Comparison of ENCODE assay signal across 27 mouse cellular contexts in the genomic region with DNA sequence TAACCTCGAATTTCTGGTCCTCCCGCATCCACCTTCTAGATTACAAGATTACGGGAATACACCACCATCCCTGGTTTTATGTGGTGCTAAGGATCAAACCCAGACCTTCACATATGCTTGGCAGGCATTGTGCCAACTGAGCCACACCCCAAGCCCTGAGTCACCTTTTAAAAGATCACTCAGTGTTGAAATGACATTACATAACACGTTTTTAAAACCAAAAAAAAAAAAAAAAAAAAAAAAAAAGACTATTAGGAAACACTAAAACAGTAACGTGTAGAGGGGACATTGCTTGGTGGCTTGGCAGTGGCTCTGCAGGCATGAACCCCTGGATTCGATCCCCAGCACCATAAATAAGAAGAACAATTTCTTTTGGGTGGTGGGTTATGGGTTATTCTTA. TPM values are rescaled to one million over a fixed set of nuclear protein-coding genes. Genes with fewer than 3 reads are reported as not detected.
DNase-seq lines count a peak whose midpoint lies in the region; ATAC-seq and TF ChIP-seq lines count a peak whose summit lies in the region.
"Had no signal": no experiment of that assay in that cellular context is flagged by ENCODE, and none has a peak within 500 bp of the region (broad histone marks: within the 10 kb centered on the region; RNA-seq: fewer than 3 reads in every experiment).

No protein-coding gene starts in this region.

- H3K36me3 ChIP-seq in lung, postnatal 0 days (ENCODE audit: insufficient read depth, low read length): no peaks in the 10 kb centered on the region
- H3K36me3 ChIP-seq: embryonic facial prominence, embryonic 10.5 days; embryonic facial prominence, embryonic 15.5 days; heart, embryonic 12.5 days; hindbrain, embryonic 15.5 days; kidney, embryonic 15.5 days; limb, embryonic 13.5 days; midbrain, embryonic 13.5 days had no signal

- 48% methylated on average over 6 of the region's 6 CpGs for WGBS in lung, postnatal 0 days

- no peak overlapping the region for H3K9ac ChIP-seq in lung, postnatal 0 days (replicated peaks; ENCODE audit: low read depth)
- H3K9ac ChIP-seq: embryonic facial prominence, embryonic 15.5 days; heart, embryonic 12.5 days; hindbrain, embryonic 15.5 days; kidney, embryonic 15.5 days; limb, embryonic 13.5 days; midbrain, embryonic 13.5 days had no signal

- peak; percentile 20 for DNase-seq in adrenal gland, postnatal 10 days
- no peak for DNase-seq in adrenal gland, adult 8-10 months
- DNase-seq in lung, postnatal 0 days (ENCODE audit: low spot score): peak; percentile 17
- no peak for DNase-seq in lung, postnatal 10 days
- peak; percentile 34 for DNase-seq in fat pad, adult 2 months (ENCODE audit: extremely low read depth, low read depth, low spot score)
- no peak for DNase-seq in urinary bladder, postnatal 4 days (ENCODE audit: low spot score in 2 of 2)
- DNase-seq: adrenal gland, postnatal 25 days; cerebellum, adult 11-12 months; cerebellum, adult 9-11 months; gastrocnemius, postnatal 14 days; heart, adult 18-20 months; kidney, adult 18-20 months; lung, adult 18-20 months; retina, postnatal 1 day; right cerebral cortex, postnatal 14 days; thymus, postnatal 4 days had no signal

- H3K4me2 ChIP-seq in lung, postnatal 0 days (replicated peaks; ENCODE audit: low read depth, low read length): no peak overlapping the region
- H3K4me2 ChIP-seq: embryonic facial prominence, embryonic 15.5 days; heart, embryonic 12.5 days; hindbrain, embryonic 15.5 days; kidney, embryonic 15.5 days; limb, embryonic 13.5 days; liver, embryonic 11.5 days; midbrain, embryonic 13.5 days had no signal

- TF ChIP-seq CTCF in lung, postnatal 0 days (IDR thresholded peaks at IDR 0.05): no peak

- peaks cover 6% of the 10 kb centered on the region; the same call in 1 of the 2 replicates for H3K4me1 ChIP-seq in lung, postnatal 0 days (ENCODE audit: insufficient read depth, low read depth, low read length)

- H3K27ac ChIP-seq in lung, postnatal 0 days (ENCODE audit: low read length): no peak overlapping the region
- H3K27ac ChIP-seq: embryonic facial prominence, embryonic 10.5 days; embryonic facial prominence, embryonic 15.5 days; hindbrain, embryonic 15.5 days; kidney, embryonic 15.5 days; limb, embryonic 13.5 days; midbrain, embryonic 13.5 days had no signal

- no peaks in the 10 kb centered on the region for H3K27me3 ChIP-seq in lung, postnatal 0 days (replicated peaks; ENCODE audit: insufficient read depth, low read length)
- H3K27me3 ChIP-seq: embryonic facial prominence, embryonic 15.5 days; heart, embryonic 12.5 days; hindbrain, embryonic 15.5 days; kidney, embryonic 15.5 days; midbrain, embryonic 13.5 days had no signal

- H3K4me3 ChIP-seq in lung, postnatal 0 days (ENCODE audit: low read depth, low read length): no peak overlapping the region
- H3K4me3 ChIP-seq: embryonic facial prominence, embryonic 10.5 days; embryonic facial prominence, embryonic 15.5 days; heart, embryonic 12.5 days; hindbrain, embryonic 15.5 days; kidney, embryonic 15.5 days; limb, embryonic 13.5 days; midbrain, embryonic 13.5 days had no signal

- no peaks in the 10 kb centered on the region for H3K9me3 ChIP-seq in lung, postnatal 0 days (ENCODE audit: low read length)
- H3K9me3 ChIP-seq: embryonic facial prominence, embryonic 10.5 days; embryonic facial prominence, embryonic 15.5 days; heart, embryonic 12.5 days; hindbrain, embryonic 15.5 days; kidney, embryonic 15.5 days; limb, embryonic 13.5 days; midbrain, embryonic 13.5 days had no signal

- no peak for TF ChIP-seq EP300 in lung, postnatal 0 days (IDR thresholded peaks at IDR 0.05)

- ATAC-seq in lung, postnatal 0 days: no peak
- 0 out of 2 replicates have a peak, but pooled peaks have one; percentile 10 for ATAC-seq in monocyte, adult 5-6 weeks (replicated peaks; ENCODE audit: insufficient number of reproducible peaks, low FRiP score, low TSS enrichment, poor library complexity, severe bottlenecking)
- ATAC-seq in inflammation-experienced regulatory T-cells, adult 6 months: no peak
- ATAC-seq: forebrain, embryonic 14.5 days; midbrain, embryonic 13.5 days had no signal

RNA-seq across cellular contexts. Expression of gene Rap1gap2, which starts 59.1 kb away (rescaled TPM):
- total RNA-seq in adrenal gland, postnatal 10 days (2021): 10 to 100 TPM; 10.8 to 13.2 TPM
- 10 to 100 TPM in 2 of 4 experiments, 1 to 10 TPM in 2; 8.2 to 19.6 (median 12.7) TPM for total RNA-seq in adrenal gland, adult 8-10 months (2022)
- 1.1 and 1.2 TPM in 2 replicates for polyA plus RNA-seq in lung, postnatal 0 days (2015; fragmentation: Nextera tagmentation; extraction: Ambion mirVana)
- total RNA-seq in monocyte, adult 5-6 weeks (2017): 186 to 201 TPM (median 194 TPM) in 3 replicates
- 10 to 100 TPM in 1 of 3 experiments, 1 to 10 TPM in 1, under 1 TPM in 1; 0.63 to 11.9 (median 1.6) TPM for polyA plus RNA-seq in inflammation-experienced regulatory T-cells, adult 6 months (2017; shearing (Covaris generic))

Comparison
In these comparisons a context has a peak if more than half of its experiments do, and no peak if none do; other contexts are left out.
1. DNase-seq: peak in adrenal gland, postnatal 10 days (single experiment), lung, postnatal 0 days (single experiment) and fat pad, adult 2 months (single experiment); none in adrenal gland, adult 8-10 months (single experiment), lung, postnatal 10 days (single experiment) and urinary bladder, postnatal 4 days (0 of 2).